Mouse (Mus musculus): ENCODE results near the gene St3gal5. TPM values are rescaled to one million over a fixed set of nuclear protein-coding genes. Genes with fewer than 3 reads are reported as not detected.

St3gal5 gene
- total RNA-seq, 2 experiments from 2014 or later, result 2.6 to 10.9 TPM

GRCm38 (mm10) chr6:72196660-72197059, 99.3 kb downstream of the St3gal5 start:
- ATAC-seq (replicated peaks; ENCODE audit: poor library complexity, severe bottlenecking), result no peak

GRCm38 (mm10) chr6:72197515-72197914, 100.1 kb downstream of the St3gal5 start:
- ATAC-seq (replicated peaks; ENCODE audit: poor library complexity, severe bottlenecking), result no peak

- ATAC-seq (replicated peaks; ENCODE audit: poor library complexity, severe bottlenecking), result no peak
Observed at GRCm38 (mm10) chr6:72200595-72201256, 103.3 kb downstream of the St3gal5 start.

GRCm38 (mm10) chr6:72202732-72203131, 105.3 kb downstream of the St3gal5 start:
- ATAC-seq (replicated peaks; ENCODE audit: poor library complexity, severe bottlenecking), result no peak

- ATAC-seq (replicated peaks; ENCODE audit: poor library complexity, severe bottlenecking), result no peak
Observed at GRCm38 (mm10) chr6:72203279-72203678, 105.9 kb downstream of the St3gal5 start.

Other genes starting within 250 kb of the St3gal5 start
- 113 and 134 TPM in 2 replicates for gene Ptcd3, start 188.8 kb upstream of the St3gal5 start, total RNA-seq (2014; fragmentation: Nextera tagmentation)
- gene Ptcd3, start 188.8 kb upstream of the St3gal5 start, total RNA-seq (2017), result 153 and 171 TPM in 2 replicates
- 40.1 and 78.8 TPM in 2 replicates for gene Polr1a, start 188.5 kb upstream of the St3gal5 start, total RNA-seq (2014; fragmentation: Nextera tagmentation)
- 83.1 and 91.6 TPM in 2 replicates for gene Polr1a, start 188.5 kb upstream of the St3gal5 start, total RNA-seq (2017)
- gene Atoh8, start 138.0 kb downstream of the St3gal5 start, total RNA-seq (2014; fragmentation: Nextera tagmentation), result 1.5 TPM in 1 of 2 replicates, not detected in the other
- not detected in 2 replicates for gene Atoh8, start 138.0 kb downstream of the St3gal5 start, total RNA-seq (2017)
- gene Sftpb, start 207.0 kb downstream of the St3gal5 start, total RNA-seq (2014; fragmentation: Nextera tagmentation), result not detected in 2 replicates
- not detected in 2 replicates for gene Sftpb, start 207.0 kb downstream of the St3gal5 start, total RNA-seq (2017)
- gene Usp39, start 247.6 kb downstream of the St3gal5 start, total RNA-seq (2014; fragmentation: Nextera tagmentation), result 37.8 and 71.8 TPM in 2 replicates
- 104 and 123 TPM in 2 replicates for gene Usp39, start 247.6 kb downstream of the St3gal5 start, total RNA-seq (2017)
- gene 0610030E20Rik, start 249.7 kb downstream of the St3gal5 start, total RNA-seq (2014; fragmentation: Nextera tagmentation), result 24.9 and 34.0 TPM in 2 replicates
- gene 0610030E20Rik, start 249.7 kb downstream of the St3gal5 start, total RNA-seq (2017), result 17.2 and 17.6 TPM in 2 replicates

Data from granulocyte monocyte progenitor cell, adult 5-6 weeks (primary cell).